In the genomic region with DNA sequence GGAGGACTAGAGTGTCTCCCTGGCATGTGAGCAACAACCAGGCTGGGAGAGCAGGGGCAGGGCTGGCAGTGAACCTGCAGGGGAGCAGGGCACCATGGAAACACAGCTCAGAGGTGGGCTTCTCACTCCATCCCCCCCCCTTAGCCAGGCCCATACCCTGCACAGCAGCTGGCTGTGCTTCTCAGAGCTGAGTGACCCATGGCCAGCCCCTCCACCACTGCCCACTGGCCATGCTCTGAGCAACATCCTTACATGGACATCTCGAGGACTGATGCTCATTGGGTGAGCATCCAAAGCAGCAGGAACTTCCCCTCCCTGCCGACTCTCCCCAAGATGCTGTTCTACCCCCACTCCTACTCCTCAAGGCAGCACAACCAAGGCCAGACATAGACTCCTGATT, we compare ENCODE assay signal across 20 mouse cellular contexts.
A peak's percentile ranks its signal among the peaks of the same experiment; 100 is the strongest.
DNase-seq lines count a peak whose midpoint lies in the region; ATAC-seq and TF ChIP-seq lines count a peak whose summit lies in the region.
"Had no signal": no experiment of that assay in that cellular context is flagged by ENCODE, and none has a peak within 500 bp of the region (broad histone marks: within the 10 kb centered on the region; RNA-seq: fewer than 3 reads in every experiment).

No protein-coding gene starts in this region.

- H3K9me3 ChIP-seq in heart, embryonic 12.5 days (replicated peaks), result no peaks in the 10 kb centered on the region
- no peaks in the 10 kb centered on the region for H3K9me3 ChIP-seq in limb, embryonic 11.5 days (ENCODE audit: control insufficient read depth, low read length)
- no peaks in the 10 kb centered on the region for H3K9me3 ChIP-seq in stomach, postnatal 0 days (ENCODE audit: control insufficient read depth, low read length)
- H3K9me3 ChIP-seq: limb, embryonic 15.5 days; neural tube, embryonic 15.5 days had no signal

- no peak overlapping the region for H3K4me3 ChIP-seq in heart, embryonic 12.5 days
- no peak overlapping the region for H3K4me3 ChIP-seq in limb, embryonic 11.5 days (ENCODE audit: low read depth, low read length)
- no peak overlapping the region for H3K4me3 ChIP-seq in stomach, postnatal 0 days (ENCODE audit: low read depth, low read length)
- H3K4me3 ChIP-seq: erythroblast, embryonic 14.5 days; gastrocnemius, adult 2 months; left cerebral cortex, adult 2 months; limb, embryonic 15.5 days; myocyte; neural tube, embryonic 15.5 days had no signal

- H3K27ac ChIP-seq in heart, embryonic 12.5 days (ENCODE audit: poor library complexity, severe bottlenecking), result peak overlapping the region; percentile 46; the same call in 1 of the 2 replicates
- H3K27ac ChIP-seq in limb, embryonic 11.5 days (replicated peaks; ENCODE audit: low read depth, low read length), result 0 out of 2 replicates have a peak overlapping the region, but pooled peaks have one; percentile 14
- H3K27ac ChIP-seq in stomach, postnatal 0 days (replicated peaks), result peak overlapping the region; percentile 56
- H3K27ac ChIP-seq: gastrocnemius, adult 2 months; left cerebral cortex, adult 2 months; limb, embryonic 15.5 days; neural tube, embryonic 15.5 days had no signal

- ATAC-seq in heart, embryonic 12.5 days (ENCODE audit: insufficient number of reproducible peaks, low FRiP score), result no peak
- ATAC-seq in limb, embryonic 11.5 days (ENCODE audit: insufficient number of reproducible peaks, low FRiP score, low TSS enrichment, low read depth), result no peak
- peak; percentile 83 for ATAC-seq in stomach, postnatal 0 days (ENCODE audit: low FRiP score, low TSS enrichment)
- ATAC-seq: forebrain, postnatal 0 days had no signal

- peaks cover 7% of the 10 kb centered on the region; the same call in 1 of the 2 replicates for H3K36me3 ChIP-seq in heart, embryonic 12.5 days
- peaks cover 2% of the 10 kb centered on the region; the same call in 1 of the 2 replicates for H3K36me3 ChIP-seq in limb, embryonic 11.5 days (ENCODE audit: control insufficient read depth, insufficient read depth, low read length)
- H3K36me3 ChIP-seq in stomach, postnatal 0 days (ENCODE audit: control insufficient read depth, insufficient read depth, low read length), result no peaks in the 10 kb centered on the region
- H3K36me3 ChIP-seq: neural tube, embryonic 15.5 days had no signal

- no peak for DNase-seq in heart, adult 9 months (ENCODE audit: low spot score in 2 of 2)
- peak; percentile 5 to 29 for DNase-seq in kidney, postnatal 4 days
- no peak for DNase-seq in kidney, postnatal 14 days
- DNase-seq in limb, embryonic 11.5 days (ENCODE audit: low spot score), result no peak
- no peak for DNase-seq in stomach, postnatal 0 days (ENCODE audit: low spot score)
- DNase-seq in ovary, postnatal 14 days (ENCODE audit: low spot score), result no peak
- no peak for DNase-seq in lung, postnatal 4 days
- DNase-seq: adrenal gland, postnatal 25 days; cerebellum, adult 18-20 months; cerebellum, postnatal 36 days; forebrain, postnatal 0 days; gastrocnemius, adult 2 months; lung, postnatal 10 days had no signal

- H3K4me1 ChIP-seq in heart, embryonic 12.5 days (replicated peaks), result peaks cover 90% of the 10 kb centered on the region
- peaks cover 40% of the 10 kb centered on the region for H3K4me1 ChIP-seq in limb, embryonic 11.5 days (ENCODE audit: control insufficient read depth, insufficient read depth, low read length)
- H3K4me1 ChIP-seq in stomach, postnatal 0 days (replicated peaks; ENCODE audit: control insufficient read depth, insufficient read depth), result no peaks in the 10 kb centered on the region; the same call in 1 of the 2 replicates

- no peak overlapping the region for H3K4me2 ChIP-seq in heart, embryonic 12.5 days
- no peak overlapping the region for H3K4me2 ChIP-seq in limb, embryonic 11.5 days (ENCODE audit: low read depth, severe bottlenecking)
- H3K4me2 ChIP-seq in stomach, postnatal 0 days (replicated peaks; ENCODE audit: low read depth), result no peak overlapping the region
- H3K4me2 ChIP-seq: limb, embryonic 15.5 days; midbrain, embryonic 11.5 days; neural tube, embryonic 15.5 days had no signal

- H3K9ac ChIP-seq in heart, embryonic 12.5 days, result peak overlapping the region; percentile 43; the same call in 1 of the 2 replicates
- H3K9ac ChIP-seq in limb, embryonic 11.5 days (ENCODE audit: low read length), result no peak overlapping the region
- H3K9ac ChIP-seq in stomach, postnatal 0 days (ENCODE audit: low read length), result 0 out of 2 replicates have a peak overlapping the region, but pooled peaks have one; percentile 1
- H3K9ac ChIP-seq: forebrain, postnatal 0 days; limb, embryonic 15.5 days; neural tube, embryonic 15.5 days had no signal

- 25% methylated on average over 2 of the region's 2 CpGs for WGBS in heart, embryonic 12.5 days
- 12% methylated on average over 2 of the region's 2 CpGs for WGBS in limb, embryonic 11.5 days
- WGBS in stomach, postnatal 0 days, result 26% methylated on average over 2 of the region's 2 CpGs

- no peaks in the 10 kb centered on the region for H3K27me3 ChIP-seq in heart, embryonic 12.5 days (replicated peaks)
- no peaks in the 10 kb centered on the region for H3K27me3 ChIP-seq in limb, embryonic 11.5 days (ENCODE audit: control insufficient read depth, insufficient read depth, low read length)
- no peaks in the 10 kb centered on the region for H3K27me3 ChIP-seq in stomach, postnatal 0 days (ENCODE audit: control insufficient read depth, insufficient read depth, low read length)
- H3K27me3 ChIP-seq: limb, embryonic 15.5 days; neural tube, embryonic 15.5 days had no signal

- no peak for TF ChIP-seq CTCF in stomach, postnatal 0 days (IDR thresholded peaks at IDR 0.05; ENCODE audit: low read depth)

- no peak for TF ChIP-seq EP300 in stomach, postnatal 0 days (optimal IDR thresholded peaks at IDR 0.05)

Comparison
In these comparisons a context has a peak if more than half of its experiments do, and no peak if none do; other contexts are left out.
1. DNase-seq: peak in kidney, postnatal 4 days (2 of 2); none in heart, adult 9 months (0 of 2), kidney, postnatal 14 days (single experiment), limb, embryonic 11.5 days (single experiment), stomach, postnatal 0 days (single experiment), ovary, postnatal 14 days (single experiment) and lung, postnatal 4 days (0 of 2).
2. Peak in every context shown above with its lines, with median percentiles within 50 percentile points of each other: H3K27ac ChIP-seq.